Comparison of ENCODE assay signal across 23 mouse cellular contexts in the genomic region with DNA sequence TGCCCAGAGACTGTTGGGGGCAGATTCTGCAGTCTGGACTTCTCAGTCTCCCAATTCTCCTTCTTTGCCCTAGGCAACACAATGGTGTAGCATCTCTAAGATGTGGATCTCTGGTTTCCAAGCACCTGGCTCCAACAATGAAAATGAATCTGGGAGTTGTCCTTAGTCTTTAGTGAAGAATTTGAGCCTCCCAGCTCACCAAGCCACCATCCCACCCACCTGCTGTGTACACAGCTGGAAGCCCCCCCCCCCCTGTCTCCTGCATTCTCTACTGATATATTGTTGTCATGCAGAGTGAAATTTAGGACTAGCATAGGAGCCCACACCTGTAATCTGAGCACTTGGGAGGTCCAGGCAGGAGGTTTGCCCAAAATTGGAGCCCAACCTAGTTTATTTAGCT. TPM values are rescaled to one million over a fixed set of nuclear protein-coding genes. Genes with fewer than 3 reads are reported as not detected.
DNase-seq lines count a peak whose midpoint lies in the region; ATAC-seq and TF ChIP-seq lines count a peak whose summit lies in the region.
"Had no signal": no experiment of that assay in that cellular context is flagged by ENCODE, and none has a peak within 500 bp of the region (broad histone marks: within the 10 kb centered on the region; RNA-seq: fewer than 3 reads in every experiment).

No protein-coding gene starts in this region.

- H3K27me3 ChIP-seq in kidney, postnatal 0 days (ENCODE audit: insufficient read depth, low read length), result no peaks in the 10 kb centered on the region
- H3K27me3 ChIP-seq in liver, embryonic 12.5 days (replicated peaks), result 0 out of 2 replicates have a peak, but pooled peaks cover 5% of the 10 kb centered on the region
- H3K27me3 ChIP-seq: embryonic facial prominence, embryonic 12.5 days; forebrain, embryonic 13.5 days; forebrain, embryonic 15.5 days; Patski had no signal

- no peak for ATAC-seq in kidney, postnatal 0 days (replicated peaks; ENCODE audit: low FRiP score, low read depth)
- ATAC-seq in liver, embryonic 12.5 days, result no peak
- ATAC-seq: activated CD4-positive, CD25-positive, alpha-beta regulatory T cell, adult 4 months; forebrain, embryonic 13.5 days; forebrain, embryonic 15.5 days; forebrain, postnatal 0 days; Patski had no signal

- H3K36me3 ChIP-seq in kidney, postnatal 0 days (ENCODE audit: insufficient read depth, low read length), result no peaks in the 10 kb centered on the region
- no peaks in the 10 kb centered on the region for H3K36me3 ChIP-seq in liver, embryonic 12.5 days
- H3K36me3 ChIP-seq: embryonic facial prominence, embryonic 10.5 days; embryonic facial prominence, embryonic 12.5 days; forebrain, embryonic 15.5 days; G1E had no signal

- no peaks in the 10 kb centered on the region for H3K4me1 ChIP-seq in kidney, postnatal 0 days (replicated peaks; ENCODE audit: insufficient read depth, low read length)
- H3K4me1 ChIP-seq in liver, embryonic 12.5 days, result no peaks in the 10 kb centered on the region
- H3K4me1 ChIP-seq: forebrain, embryonic 13.5 days; forebrain, embryonic 15.5 days had no signal

- no peak overlapping the region for H3K27ac ChIP-seq in kidney, postnatal 0 days
- no peak overlapping the region for H3K27ac ChIP-seq in liver, embryonic 12.5 days
- H3K27ac ChIP-seq: embryonic facial prominence, embryonic 10.5 days; embryonic facial prominence, embryonic 12.5 days; forebrain, embryonic 13.5 days; forebrain, embryonic 15.5 days had no signal

- no peaks in the 10 kb centered on the region for H3K9me3 ChIP-seq in kidney, postnatal 0 days (replicated peaks; ENCODE audit: low read length)
- H3K9me3 ChIP-seq in liver, embryonic 12.5 days (replicated peaks), result no peaks in the 10 kb centered on the region
- H3K9me3 ChIP-seq: embryonic facial prominence, embryonic 10.5 days; embryonic facial prominence, embryonic 12.5 days; forebrain, embryonic 13.5 days; forebrain, embryonic 15.5 days had no signal

- peak; percentile 33 for DNase-seq in kidney, postnatal 0 days (ENCODE audit: low spot score)
- DNase-seq in kidney, postnatal 25 days, result no peak
- DNase-seq in ES-CJ7 (ENCODE audit: low read depth, low spot score) (peak; percentile 94), R1 (ENCODE audit: low read depth, low spot score) (peak; percentile 77)
- DNase-seq in spleen, adult 18-20 months, result no peak
- DNase-seq in thymus, postnatal 0 days (ENCODE audit: low spot score), result no peak
- DNase-seq: adrenal gland, adult 8-10 months; adrenal gland, postnatal 14 days; adrenal gland, postnatal 36 days; cerebellum, adult 11-12 months; cerebellum, adult 2 months; cerebellum, adult 9-10 months; cerebellum, postnatal 10 days; cerebellum, postnatal 25 days; forebrain, postnatal 0 days had no signal

- H3K4me2 ChIP-seq in kidney, postnatal 0 days (ENCODE audit: low read length), result no peak overlapping the region
- no peak overlapping the region for H3K4me2 ChIP-seq in liver, embryonic 12.5 days
- H3K4me2 ChIP-seq: embryonic facial prominence, embryonic 12.5 days; forebrain, embryonic 13.5 days; forebrain, embryonic 15.5 days had no signal

- TF ChIP-seq CTCF in kidney, postnatal 0 days (IDR thresholded peaks at IDR 0.05; ENCODE audit: low read depth), result no peak

- no peak overlapping the region for H3K4me3 ChIP-seq in kidney, postnatal 0 days (replicated peaks; ENCODE audit: low read depth, low read length)
- no peak overlapping the region for H3K4me3 ChIP-seq in liver, embryonic 12.5 days
- H3K4me3 ChIP-seq: embryonic facial prominence, embryonic 10.5 days; embryonic facial prominence, embryonic 12.5 days; forebrain, embryonic 13.5 days; forebrain, embryonic 15.5 days had no signal

- no peak overlapping the region for H3K9ac ChIP-seq in kidney, postnatal 0 days (ENCODE audit: low read depth, low read length)
- H3K9ac ChIP-seq in liver, embryonic 12.5 days, result no peak overlapping the region
- H3K9ac ChIP-seq: embryonic facial prominence, embryonic 12.5 days; forebrain, embryonic 13.5 days; forebrain, embryonic 15.5 days; forebrain, postnatal 0 days had no signal

RNA-seq across cellular contexts. Expression of a gene that starts 14.2 kb away (rescaled TPM):
- 60.3 and 60.6 TPM in 2 replicates for polyA plus RNA-seq in kidney, postnatal 0 days (2015; fragmentation: Nextera tagmentation; extraction: Ambion mirVana)
- 70.9 and 73.9 TPM in 2 replicates for polyA plus RNA-seq in thymus, postnatal 0 days (2015; fragmentation: Nextera tagmentation; extraction: Ambion mirVana)
- 36.6 and 37.5 TPM in 2 replicates for polyA plus RNA-seq in liver, embryonic 12.5 days (2016; fragmentation: Nextera tagmentation; extraction: Ambion mirVana)
- polyA plus RNA-seq: G1E had no signal

Comparison
In these comparisons a context has a peak if more than half of its experiments do, and no peak if none do; other contexts are left out.
1. DNase-seq: peak in kidney, postnatal 0 days (single experiment), ES-CJ7 (single experiment) and R1 (single experiment); none in kidney, postnatal 25 days (0 of 2), spleen, adult 18-20 months (0 of 2) and thymus, postnatal 0 days (single experiment).